Mouse (Mus musculus) liver, adult 2 months (tissue): ENCODE measurements at regions not wholly inside any gene's neighbourhood (a gene's known extent, or its start where the extent isn't known, plus 50 kb on each side); places are given as distances from the start of the nearest gene placed in this dataset.

Experiments
- DNase-seq: peaks from one replicate; pipeline ENCODE4 v3.0.0-alpha.2; 2011; ENCODE audit warnings: low read depth, low spot score; ENCODE audit errors: extremely low read depth
- H3K27ac ChIP-seq: fragments of 200-500 bp; replicated peaks from 2 replicates; pipeline ENCODE4 v1.5.1; 2012; ENCODE audit warnings: low read depth, mild to moderate bottlenecking, control low read depth, inconsistent platforms, low read length; ENCODE audit not compliant: insufficient read depth
- H3K27me3 ChIP-seq: fragments of 200-500 bp; 2 replicates; pipeline ENCODE4 v1.6.1; 2012; ENCODE audit warnings: mild to moderate bottlenecking, moderate library complexity, low read length, inconsistent platforms; ENCODE audit not compliant: control insufficient read depth, insufficient read depth
- H3K36me3 ChIP-seq: fragments of 200-500 bp; 2 replicates; pipeline ENCODE4 v1.6.1; 2012; ENCODE audit warnings: low read length, inconsistent platforms; ENCODE audit not compliant: control insufficient read depth, insufficient read depth
- H3K4me1 ChIP-seq: fragments of 200-500 bp; 2 replicates; pipeline ENCODE4 v1.6.1; 2011; ENCODE audit warnings: low read length; ENCODE audit not compliant: control insufficient read depth, insufficient read depth
- H3K4me3 ChIP-seq: fragments of 200-500 bp; 2 replicates; pipeline ENCODE4 v1.5.1; 2011; ENCODE audit warnings: low read depth, mild to moderate bottlenecking, control low read depth, low read length, moderate library complexity; ENCODE audit not compliant: insufficient read depth
- H3K79me2 ChIP-seq: fragments of 200-500 bp; 2 replicates; pipeline ENCODE4 v1.6.1; 2012; ENCODE audit warnings: inconsistent platforms, mild to moderate bottlenecking, low read length, moderate library complexity; ENCODE audit not compliant: control insufficient read depth, insufficient read depth
- H3K9ac ChIP-seq: fragments of 200-500 bp; 2 replicates; pipeline ENCODE4 v1.6.1; 2012; ENCODE audit warnings: low read depth, mild to moderate bottlenecking, control low read depth, inconsistent platforms, low read length
- CTCF ChIP-seq: fragments of 200-500 bp; IDR thresholded peaks from 2 replicates; pipeline ENCODE4 v1.5.1; 2011; ENCODE audit warnings: low read depth, low read length, control low read depth
- POLR2A ChIP-seq: fragments of 200-500 bp; IDR thresholded peaks from 2 replicates; pipeline ENCODE4 v1.6.1; 2011; ENCODE audit warnings: low read length, control low read depth; ENCODE audit not compliant: insufficient read depth; ENCODE audit errors: extremely low read depth
- WGBS: fragments of 180-500 bp; shearing (Covaris S2); methylation state at CpG from one replicate; pipeline ENCODE4 v1.1.7; 2018; 5-methylcytosine and 5-hydroxymethylcytosine counted together

DNA sequence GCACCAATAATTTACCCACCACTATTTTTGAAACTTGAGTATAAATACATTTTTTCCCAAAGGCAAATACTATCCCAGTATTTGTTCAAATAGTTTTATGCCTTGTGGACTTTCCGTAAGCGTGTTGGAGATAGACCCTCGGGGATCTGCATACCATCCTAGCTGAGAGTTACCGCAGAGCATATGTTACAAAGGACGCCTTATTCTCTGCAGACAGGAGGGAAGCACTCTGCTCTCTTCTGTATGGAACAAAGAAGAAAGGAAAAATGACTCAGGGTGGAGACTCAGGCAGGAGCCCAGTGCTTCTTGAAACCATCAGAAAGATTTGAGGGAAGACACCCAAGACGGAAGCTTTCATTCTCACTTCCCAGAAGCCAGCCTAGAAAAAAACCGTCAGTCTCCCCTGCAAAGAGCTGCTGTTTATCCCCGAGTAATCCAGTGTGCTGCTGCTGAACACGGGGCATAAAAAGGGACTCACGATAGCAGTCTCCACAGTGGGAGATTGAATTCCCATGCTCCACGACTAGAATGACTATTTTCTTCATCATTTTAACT, 200.2 kb upstream of the Runx1 start:
- Histone ChIP-seq H3K27me3 (no peaks in the 10 kb centered on the region), H3K27ac (no peak overlapping the region), H3K36me3 (no peaks in the 10 kb centered on the region), H3K79me2 (no peaks in the 10 kb centered on the region), H3K4me3 (no peak overlapping the region), H3K4me1 (no peaks in the 10 kb centered on the region), H3K9ac (no peak overlapping the region)
- TF ChIP-seq CTCF (no peak), POLR2A (no peak)
- WGBS, result 71% methylated on average over 11 of the region's 11 CpGs
- DNase-seq, result no peak

DNA sequence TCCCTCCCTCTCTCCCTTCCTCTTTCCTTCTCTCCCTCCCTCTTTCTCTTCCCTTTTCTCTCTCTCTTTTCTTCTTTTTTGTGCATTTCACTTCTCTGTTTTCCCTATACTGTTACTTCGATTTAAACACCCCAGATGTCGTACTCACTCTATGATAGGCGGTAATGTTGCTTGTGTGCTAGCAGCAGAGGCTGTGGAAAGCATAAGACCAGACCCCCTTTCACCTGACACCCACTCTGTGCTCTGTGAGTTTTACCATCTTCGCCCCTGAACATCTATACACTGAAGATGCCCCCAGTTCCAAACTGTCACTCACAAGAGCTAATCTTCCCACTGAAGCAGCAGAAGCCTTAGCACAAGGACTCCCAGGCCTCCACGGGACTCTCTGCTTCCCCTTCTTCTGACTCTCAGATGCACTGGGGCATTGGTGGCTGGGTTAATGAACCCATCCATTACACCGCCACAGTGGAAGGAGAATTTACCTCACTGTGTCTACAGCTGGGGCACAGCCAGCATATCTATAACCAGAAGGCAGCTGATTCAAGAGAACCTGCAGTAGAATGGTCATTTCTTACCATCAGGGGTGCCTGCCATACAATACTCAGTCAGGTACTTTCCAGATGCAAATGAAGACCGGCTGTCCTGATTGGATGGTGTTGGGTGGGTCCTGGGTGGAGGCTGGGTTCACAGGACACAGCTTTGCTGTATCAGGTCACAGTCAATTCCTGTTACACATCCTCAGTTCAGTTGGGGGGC, 194.0 kb upstream of the Runx1 start:
- no peak overlapping the region for H3K4me3 ChIP-seq
- H3K27me3 ChIP-seq, result 0 out of 2 replicates have a peak, but pooled peaks cover 2% of the 10 kb centered on the region
- 73% methylated on average over 7 of the region's 7 CpGs for WGBS
- no peaks in the 10 kb centered on the region for H3K4me1 ChIP-seq
- no peak overlapping the region for H3K9ac ChIP-seq
- H3K36me3 ChIP-seq, result no peaks in the 10 kb centered on the region
- TF ChIP-seq POLR2A (no peak), CTCF (no peak)
- no peaks in the 10 kb centered on the region for H3K79me2 ChIP-seq
- no peak overlapping the region for H3K27ac ChIP-seq
- no peak for DNase-seq

DNA sequence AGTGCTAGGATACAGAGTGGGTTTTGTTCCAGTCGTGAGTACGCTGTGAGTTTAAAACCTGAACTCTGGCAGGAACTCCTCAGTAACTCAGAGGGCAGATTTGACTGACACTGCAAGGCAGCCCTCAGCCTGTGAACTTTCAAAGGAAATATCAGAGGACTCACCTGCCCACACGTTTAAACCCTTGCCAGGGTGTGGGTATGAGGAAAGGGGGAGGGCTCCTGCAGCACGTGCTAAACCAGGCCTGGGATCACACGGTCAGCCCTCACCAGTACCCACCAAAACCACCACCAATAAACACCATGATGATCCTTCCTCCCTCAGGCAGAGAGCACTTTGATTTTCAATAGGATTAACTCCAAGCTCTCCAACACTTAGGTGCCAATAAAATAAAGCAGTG, 192.8 kb upstream of the Runx1 start:
- Histone ChIP-seq H3K79me2 (no peaks in the 10 kb centered on the region), H3K36me3 (no peaks in the 10 kb centered on the region), H3K27ac (no peak overlapping the region), H3K27me3 (0 out of 2 replicates have a peak, but pooled peaks cover 2% of the 10 kb centered on the region), H3K4me1 (no peaks in the 10 kb centered on the region), H3K9ac (no peak overlapping the region), H3K4me3 (no peak overlapping the region)
- DNase-seq, result no peak
- TF ChIP-seq POLR2A (no peak), CTCF (no peak)
- WGBS, result 52% methylated on average over 5 of the region's 5 CpGs

DNA sequence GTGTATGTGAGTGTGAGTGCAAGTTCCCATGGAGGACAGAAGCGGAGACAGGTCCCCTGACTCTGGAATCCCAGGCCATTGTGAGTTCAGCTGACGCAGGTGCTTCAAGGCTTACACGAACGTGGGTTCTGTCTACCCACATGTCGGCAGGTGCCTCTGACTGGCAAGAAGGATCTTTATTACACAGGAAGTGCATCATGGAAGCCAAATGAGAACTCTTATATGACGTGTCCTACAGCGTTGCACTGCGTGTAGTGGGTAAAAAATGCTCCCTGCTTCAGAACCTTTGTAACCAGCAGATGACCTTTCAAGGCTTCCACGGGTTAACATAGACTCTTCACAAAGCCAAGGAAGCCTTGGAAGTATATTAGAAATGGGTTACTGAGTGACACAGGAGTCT, 191.1 kb upstream of the Runx1 start:
- Histone ChIP-seq H3K9ac (no peak overlapping the region), H3K4me3 (no peak overlapping the region), H3K36me3 (no peaks in the 10 kb centered on the region), H3K4me1 (no peaks in the 10 kb centered on the region), H3K27me3 (0 out of 2 replicates have a peak, but pooled peaks cover 2% of the 10 kb centered on the region), H3K27ac (no peak overlapping the region), H3K79me2 (no peaks in the 10 kb centered on the region)
- WGBS, result 88% methylated on average over 9 of the region's 9 CpGs
- TF ChIP-seq POLR2A (no peak), CTCF (no peak)
- no peak for DNase-seq

DNA sequence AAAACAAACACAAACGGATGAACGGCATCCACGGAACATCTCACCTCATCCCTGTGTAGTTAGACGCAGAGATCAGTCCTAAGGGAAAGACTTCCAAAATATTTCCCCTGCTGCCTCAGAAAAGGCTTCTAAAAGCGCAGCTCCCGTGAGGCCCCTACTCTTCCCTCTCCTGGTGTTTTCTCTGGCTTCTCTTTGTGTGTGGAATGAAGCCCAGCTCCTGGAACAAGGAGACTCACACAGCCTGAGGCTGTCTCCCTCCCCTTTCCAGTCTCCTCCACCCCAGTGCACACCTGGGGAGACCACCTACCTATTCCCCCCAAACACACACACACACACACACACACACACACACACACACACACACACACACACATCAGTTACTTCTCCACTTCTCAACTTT, 189.7 kb upstream of the Runx1 start:
- Histone ChIP-seq H3K4me3 (no peak overlapping the region), H3K36me3 (no peaks in the 10 kb centered on the region), H3K4me1 (no peaks in the 10 kb centered on the region), H3K27ac (no peak overlapping the region), H3K79me2 (no peaks in the 10 kb centered on the region), H3K27me3 (0 out of 2 replicates have a peak, but pooled peaks cover 2% of the 10 kb centered on the region), H3K9ac (no peak overlapping the region)
- TF ChIP-seq CTCF (no peak), POLR2A (no peak)
- 58% methylated on average over 6 of the region's 6 CpGs for WGBS
- no peak for DNase-seq

DNA sequence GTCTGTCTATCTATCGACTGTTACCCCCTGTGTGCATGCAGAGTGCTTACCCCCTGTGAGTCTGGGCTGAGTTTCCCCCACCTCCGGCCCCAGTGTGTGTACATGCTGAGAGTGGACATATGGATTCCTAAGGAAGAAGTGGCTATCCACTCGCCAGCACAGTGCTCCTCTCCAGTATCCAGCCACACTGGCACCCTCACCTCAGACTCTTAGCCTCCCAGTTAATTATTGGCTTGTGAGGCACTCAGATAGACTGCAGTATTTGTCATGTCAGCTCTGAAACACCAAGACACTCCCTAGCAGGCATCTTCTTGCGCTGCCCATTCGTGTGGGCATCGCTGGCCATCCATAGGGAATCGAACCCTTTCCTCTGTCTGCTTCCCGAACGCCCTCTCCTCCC, 189.0 kb upstream of the Runx1 start:
- Histone ChIP-seq H3K27me3 (0 out of 2 replicates have a peak, but pooled peaks cover 2% of the 10 kb centered on the region), H3K4me3 (no peak overlapping the region), H3K27ac (no peak overlapping the region), H3K36me3 (no peaks in the 10 kb centered on the region), H3K79me2 (no peaks in the 10 kb centered on the region), H3K9ac (no peak overlapping the region), H3K4me1 (no peaks in the 10 kb centered on the region)
- 61% methylated on average over 9 of the region's 9 CpGs for WGBS
- TF ChIP-seq CTCF, result no peak
- TF ChIP-seq POLR2A, result no peak
- DNase-seq, result no peak
